Mouse (Mus musculus) frontal cortex, postnatal 25 days (tissue): Measurements from ENCODE around the gene Tet1.
"Not testable (repeated sequence)": the region's sequence is repeated elsewhere in the genome, so short reads cannot be mapped to it uniquely, and the experiment has no call there.

ENCODE experiments used
- DNase-seq, 2 experiments: peaks; one replicate each; pipeline ENCODE4 v3.0.0; 2022; ENCODE audit warnings: low spot score in 2 of 2

Gene Tet1

GRCm38 (mm10) chr10:62851025-62851424 lies 57.8 kb downstream of the Tet1 start:
- peak in 1 of 2 experiments; percentile 26 for DNase-seq

DNA sequence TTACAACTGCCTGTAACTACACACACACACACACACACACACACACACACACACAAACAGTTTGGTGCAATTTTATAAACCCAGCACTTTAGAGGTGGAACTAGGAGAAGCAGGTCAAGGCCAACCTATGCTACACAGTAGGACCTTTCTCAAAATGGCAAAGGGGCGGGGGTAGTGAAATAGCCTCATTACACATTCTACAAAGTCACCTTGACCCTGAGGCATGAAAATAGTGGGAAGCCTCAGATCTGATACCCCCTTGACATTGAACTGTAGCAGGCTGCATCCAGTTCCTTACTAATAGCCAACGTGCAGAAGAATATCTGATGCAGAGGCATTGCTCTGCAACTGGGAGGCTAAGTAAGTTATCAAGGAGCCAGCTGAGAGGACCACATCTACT lies 60.0 kb downstream of the Tet1 start:
- no peak for DNase-seq

DNA sequence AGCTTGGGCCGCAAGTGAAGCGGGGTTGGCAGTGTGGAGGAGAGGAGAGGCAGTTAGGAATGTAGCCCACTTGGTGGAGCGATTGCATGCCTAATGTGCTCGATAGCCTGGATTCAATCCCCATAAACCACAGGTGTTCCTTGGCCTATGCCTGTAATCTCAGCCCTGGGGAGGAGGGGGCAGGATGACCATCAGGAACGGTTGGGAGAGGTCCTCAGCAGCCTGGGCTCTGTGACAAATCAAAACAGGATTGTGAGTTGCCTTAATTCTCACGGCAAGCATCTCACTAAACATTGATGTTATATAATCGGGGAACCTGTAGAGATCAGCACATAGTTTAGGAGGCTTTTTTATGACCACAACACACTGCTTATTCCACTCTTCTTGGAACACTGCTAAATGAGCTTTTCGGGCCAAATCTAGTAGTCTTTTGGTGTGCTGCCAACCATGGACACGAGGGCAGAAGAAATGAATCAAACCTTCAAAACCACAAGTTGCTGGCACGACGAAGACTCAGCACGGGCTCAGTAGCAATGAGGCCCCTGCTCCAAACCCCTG lies 61.6 kb downstream of the Tet1 start:
- peak in 1 of 2 experiments; percentile 24 for DNase-seq

DNA sequence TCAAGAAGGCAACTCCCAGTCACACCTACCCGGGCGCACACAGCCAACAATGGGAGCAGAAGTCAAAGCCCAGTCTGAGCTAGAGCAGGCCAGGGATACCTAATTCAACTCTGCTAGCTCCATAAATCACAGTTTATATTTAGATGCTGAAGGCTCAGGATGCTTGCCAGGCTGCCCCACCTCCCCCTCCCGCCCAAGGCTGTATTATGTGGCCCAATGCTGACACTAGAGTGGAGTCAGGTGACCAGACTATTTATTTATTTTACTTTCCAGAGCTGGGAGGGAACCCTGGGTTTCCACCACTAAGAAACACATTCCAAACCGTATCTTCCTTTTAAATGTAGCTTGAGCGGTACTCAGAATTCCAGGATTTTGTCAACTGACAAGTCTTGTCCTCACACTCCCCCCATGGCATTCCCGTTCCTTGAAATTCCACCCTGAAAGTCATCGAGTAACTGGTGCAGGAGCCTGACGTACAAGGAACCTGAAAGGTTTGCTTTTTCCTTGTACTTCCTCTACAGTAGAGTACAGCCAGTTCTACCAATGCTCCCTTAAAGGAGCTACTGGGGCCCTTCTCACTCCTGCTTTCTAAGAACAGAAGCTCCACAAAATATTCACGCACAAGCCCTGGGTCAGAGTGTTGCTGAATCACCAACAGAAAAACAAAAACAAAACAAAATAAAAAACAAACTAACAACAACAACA lies 64.9 kb downstream of the Tet1 start:
- no peak for DNase-seq

DNA sequence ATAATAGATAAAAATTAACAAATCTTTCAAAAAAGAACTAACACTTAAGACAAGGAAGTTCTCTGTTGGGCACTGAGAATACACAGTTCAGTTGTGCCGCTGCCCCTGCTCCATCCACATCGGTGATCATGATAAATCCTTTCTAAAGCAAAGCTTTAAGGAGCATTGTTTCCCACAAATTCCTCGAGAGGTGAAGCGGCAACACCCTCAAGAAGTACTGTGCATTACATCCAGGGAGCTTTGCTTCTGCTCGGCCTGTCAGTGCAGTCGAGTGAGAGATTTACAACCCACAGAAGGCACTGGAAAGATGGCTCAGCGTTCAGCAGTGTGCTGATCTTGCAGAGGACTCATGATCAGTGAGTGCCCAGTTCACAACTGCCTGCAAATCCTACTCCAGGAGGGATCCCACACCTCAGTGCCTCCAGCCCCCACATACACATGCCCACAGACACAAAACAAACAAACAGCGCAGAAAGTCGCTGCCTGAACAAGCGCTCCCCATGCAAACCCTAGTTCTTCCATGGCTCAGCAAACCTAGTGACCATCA lies 66.8 kb downstream of the Tet1 start:
- DNase-seq = no peak

DNA sequence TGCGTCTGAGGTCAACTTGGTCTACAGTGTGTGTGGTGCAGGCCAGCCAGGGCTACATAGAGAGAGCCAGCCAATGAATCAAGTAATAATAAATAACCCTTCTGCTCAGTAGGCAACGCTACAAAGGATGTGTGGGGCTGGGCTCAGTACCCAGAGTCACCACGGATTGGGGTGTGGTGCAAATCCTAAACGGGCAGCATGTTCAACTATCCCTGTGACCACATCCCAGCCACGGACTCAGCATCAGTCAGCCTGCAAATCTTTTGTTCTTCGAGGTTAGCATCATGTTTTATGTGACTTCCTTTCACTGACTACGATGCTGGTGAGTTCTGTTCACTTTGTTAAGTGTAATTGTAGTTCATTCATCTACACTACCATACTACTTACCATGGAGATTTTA lies 68.1 kb downstream of the Tet1 start:
- DNase-seq = no peak

GRCm38 (mm10) chr10:62837987-62838386 lies 70.8 kb downstream of the Tet1 start:
- DNase-seq = no peak

GRCm38 (mm10) chr10:62832783-62833182 lies 76.0 kb downstream of the Tet1 start:
- no peak for DNase-seq

DNA sequence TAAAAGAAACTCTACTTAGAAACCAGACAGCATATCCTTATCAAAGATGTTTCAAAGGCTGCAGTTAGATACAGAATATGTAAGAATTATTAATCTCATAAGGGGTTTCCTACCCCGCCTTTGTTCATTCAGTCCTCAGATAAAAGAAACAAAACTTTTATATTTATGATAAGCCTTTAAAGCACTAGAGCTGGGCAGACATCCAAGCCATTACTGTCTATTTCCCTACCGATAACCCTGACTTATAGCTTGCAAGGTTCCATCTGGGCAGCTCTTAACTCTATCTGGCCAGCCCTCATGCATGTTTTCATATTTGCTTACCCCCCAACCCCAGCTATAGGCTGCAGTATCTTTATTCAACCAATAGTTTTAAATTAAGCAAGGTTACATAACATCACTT lies 77.2 kb downstream of the Tet1 start:
- no peak for DNase-seq

- no peak for DNase-seq
Observed at GRCm38 (mm10) chr10:62824474-62824873, 84.3 kb downstream of the Tet1 start.

GRCm38 (mm10) chr10:62823431-62823830 lies 85.4 kb downstream of the Tet1 start:
- no peak for DNase-seq

DNA sequence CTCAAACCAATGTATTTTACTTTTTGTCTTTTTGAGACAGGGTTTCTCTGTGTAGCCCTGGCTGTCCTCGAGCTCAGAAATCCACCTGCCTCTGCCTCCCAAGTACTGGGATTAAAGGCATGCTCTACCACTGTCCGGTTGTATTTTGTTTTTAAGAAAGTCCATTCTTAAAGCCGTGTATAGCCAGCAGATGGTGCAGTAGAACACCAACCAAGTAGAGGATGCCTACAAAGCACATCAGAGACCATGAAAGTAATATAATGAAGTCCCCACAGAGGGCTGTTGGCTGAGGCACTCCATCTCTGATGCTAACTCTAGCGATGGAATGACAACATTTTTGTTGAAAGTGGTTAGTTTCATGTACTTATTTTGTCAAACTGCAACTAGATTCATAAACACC lies 98.8 kb downstream of the Tet1 start:
- no peak for DNase-seq

DNA sequence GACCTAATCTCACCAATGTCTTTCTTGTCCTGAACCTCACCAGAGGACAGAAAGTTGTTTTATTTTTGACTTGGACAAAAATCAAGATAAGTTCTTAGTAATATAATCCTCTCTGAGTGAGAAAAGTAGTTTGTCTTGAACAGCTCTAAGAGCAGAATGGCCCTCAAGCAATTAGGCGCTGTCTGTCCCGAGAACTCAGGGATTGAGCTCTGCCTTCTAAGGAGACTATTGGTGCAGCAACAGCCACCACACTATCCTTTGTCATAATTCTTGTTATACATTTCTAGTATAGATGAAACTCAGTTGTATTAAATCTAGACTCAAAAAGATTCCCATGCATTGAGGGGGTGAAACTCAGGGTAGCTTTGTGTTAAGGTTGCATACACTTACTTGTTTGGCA lies 100.0 kb downstream of the Tet1 start:
- DNase-seq = no peak

DNA sequence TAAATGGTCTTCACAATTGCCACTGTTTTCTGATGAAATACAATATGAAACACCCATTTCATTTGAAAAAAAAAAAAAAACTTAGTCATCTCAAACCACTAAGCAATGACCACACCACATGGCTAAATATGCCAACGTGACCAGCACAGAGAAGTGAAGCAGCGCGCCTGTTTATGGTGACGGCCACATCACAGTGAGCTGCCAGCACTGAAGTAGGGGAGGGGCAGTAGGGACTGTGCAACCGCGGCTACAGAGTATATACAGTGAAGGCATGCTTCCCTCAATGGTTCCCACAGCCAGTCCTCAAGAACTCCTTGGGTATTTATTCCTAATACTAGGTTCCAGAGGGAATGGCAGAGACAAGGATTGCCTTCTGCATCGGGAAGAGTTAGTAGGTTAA lies 100.5 kb downstream of the Tet1 start:
- no peak for DNase-seq

DNA sequence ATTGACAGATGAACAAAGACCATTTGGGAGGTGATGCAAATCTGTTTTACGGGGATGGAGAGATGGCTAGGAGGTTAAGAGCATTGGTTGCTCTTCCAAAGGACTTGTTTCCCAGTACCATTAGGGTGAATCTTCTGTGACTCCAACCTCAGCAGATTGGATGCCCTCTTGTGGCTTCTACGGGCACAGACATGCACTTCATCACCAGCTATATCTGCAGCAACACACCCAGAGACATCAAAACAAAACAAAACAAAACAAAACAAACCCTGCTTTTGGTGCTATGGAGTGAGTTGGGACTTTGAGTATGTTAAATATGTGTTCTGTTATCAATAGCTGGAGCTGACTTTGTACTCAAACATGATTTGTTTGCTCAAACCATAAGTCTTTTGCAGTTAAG lies 104.7 kb downstream of the Tet1 start:
- DNase-seq = no peak

DNA sequence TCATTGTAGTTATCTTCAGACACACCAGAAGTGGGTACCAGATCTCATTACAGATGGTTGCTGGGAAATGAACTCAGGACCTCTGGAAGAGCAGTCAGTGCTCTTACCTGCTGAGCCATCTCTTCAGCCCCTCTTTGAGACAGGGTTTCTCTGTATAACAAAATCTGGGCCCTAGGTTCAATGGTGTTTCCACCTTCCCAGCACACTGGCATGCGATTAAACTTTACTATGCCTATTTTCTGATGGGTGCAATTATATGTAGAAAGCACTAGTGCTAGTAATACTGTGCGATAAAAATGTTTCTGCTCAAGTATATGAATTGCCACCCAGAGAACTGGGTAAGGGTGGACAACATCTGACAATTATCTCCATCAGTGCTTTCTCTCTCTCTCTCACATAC lies 105.5 kb downstream of the Tet1 start:
- DNase-seq = no peak

DNA sequence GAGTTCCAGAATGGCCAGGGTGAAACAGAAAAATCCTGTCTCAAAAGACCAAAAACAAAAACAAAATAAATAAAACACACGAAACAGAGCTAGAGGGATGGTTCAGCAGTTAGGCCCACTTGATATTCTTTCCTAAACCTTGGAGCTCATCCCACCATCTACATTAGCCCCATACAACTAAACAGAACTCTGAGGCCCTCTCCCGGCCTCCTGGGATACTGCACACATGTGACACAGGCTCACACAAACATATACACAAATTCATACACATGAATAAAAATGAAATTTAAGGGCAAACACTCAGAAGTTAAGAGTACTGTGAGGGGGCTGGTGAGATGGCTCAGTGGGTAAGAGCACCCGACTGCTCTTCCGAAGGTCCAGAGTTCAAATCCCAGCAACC lies 114.6 kb downstream of the Tet1 start:
- DNase-seq = no peak

DNA sequence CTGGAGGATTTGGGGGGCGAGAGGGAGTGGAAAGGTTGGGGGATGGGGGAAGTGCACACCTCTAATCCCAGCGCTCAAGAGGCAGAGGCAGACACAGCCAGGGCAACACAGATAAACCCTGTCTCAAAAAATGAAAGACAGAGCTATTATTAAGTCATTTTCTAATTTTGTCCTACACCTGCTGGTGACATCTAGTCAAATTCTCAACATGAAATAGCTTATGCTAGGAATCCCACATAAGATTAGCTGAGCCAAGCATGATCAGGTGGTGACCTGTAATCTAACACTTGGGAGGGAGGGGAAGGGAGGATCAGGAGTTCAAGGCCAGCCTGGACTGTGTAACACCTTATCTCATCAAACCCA lies 115.7 kb downstream of the Tet1 start:
- no peak for DNase-seq

GRCm38 (mm10) chr10:62792177-62793090 lies 116.4 kb downstream of the Tet1 start, which contains the start of gene Ccar1:
TSS of gene Ccar1 (minus strand) at chr10:62792286.
- DNase-seq = peak; percentile 97 to 98

GRCm38 (mm10) chr10:62791251-62792176 lies 117.3 kb downstream of the Tet1 start:
- peak in 1 of 2 experiments; percentile 19 for DNase-seq

DNA sequence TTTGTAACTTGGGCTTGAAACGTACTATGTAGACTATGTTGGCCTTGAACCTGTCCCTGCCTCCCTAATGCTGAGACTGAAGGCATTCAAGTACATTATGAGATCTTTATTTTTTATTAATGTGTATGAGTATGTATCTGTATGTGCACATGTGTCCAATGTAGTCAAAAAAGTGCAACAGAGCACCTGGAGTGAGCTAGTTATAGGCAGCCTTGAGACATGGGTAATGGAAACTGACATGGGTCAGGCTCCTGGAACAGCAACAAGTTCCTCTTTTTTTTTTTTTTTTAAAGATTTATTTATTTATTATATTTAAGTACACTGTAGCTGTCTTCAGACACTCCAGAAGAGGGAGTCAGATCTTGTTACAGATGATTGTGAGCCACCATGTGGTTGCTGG lies 127.0 kb downstream of the Tet1 start:
- not testable (repeated sequence) for DNase-seq
